Comparison of ENCODE assay signal across 21 mouse cellular contexts in the genomic region with DNA sequence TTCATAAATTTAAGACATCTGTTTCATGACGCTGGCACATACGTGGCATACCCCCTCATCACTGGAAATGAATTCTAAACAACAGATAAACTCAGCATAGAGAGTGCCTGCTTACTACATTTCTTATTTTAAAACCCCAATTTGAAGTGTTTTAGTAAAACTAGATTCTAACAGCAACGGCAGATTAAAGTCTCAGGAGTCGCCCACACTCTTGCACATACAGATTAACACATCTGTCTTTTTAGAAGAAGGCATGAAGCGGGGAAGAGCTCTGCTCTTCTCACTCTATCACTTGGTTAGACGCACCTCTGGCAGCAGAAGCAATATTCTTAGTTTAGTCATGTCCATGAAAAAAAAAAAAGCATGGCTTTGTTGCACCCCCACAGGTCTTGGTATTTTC. TPM values are rescaled to one million over a fixed set of nuclear protein-coding genes. Genes with fewer than 3 reads are reported as not detected.
DNase-seq lines count a peak whose midpoint lies in the region; ATAC-seq lines count a peak whose summit lies in the region.
"Had no signal": no experiment of that assay in that cellular context is flagged by ENCODE, and none has a peak within 500 bp of the region (broad histone marks: within the 10 kb centered on the region; RNA-seq: fewer than 3 reads in every experiment).

No protein-coding gene starts in this region.

- H3K27me3 ChIP-seq in heart, embryonic 10.5 days (ENCODE audit: insufficient read depth, poor library complexity, severe bottlenecking) = no peaks in the 10 kb centered on the region
- H3K27me3 ChIP-seq: CH12.LX, Patski had no signal

- no peaks in the 10 kb centered on the region for H3K9me3 ChIP-seq in heart, embryonic 10.5 days
- H3K9me3 ChIP-seq: G1E had no signal

- no peak overlapping the region for H3K27ac ChIP-seq in heart, embryonic 10.5 days

- peaks cover 17% of the 10 kb centered on the region for H3K4me1 ChIP-seq in heart, embryonic 10.5 days

- no peak for DNase-seq in frontal cortex, postnatal 36 days (ENCODE audit: low spot score in 2 of 2)
- peak; percentile 12 for DNase-seq in heart, adult 11 months
- DNase-seq in heart, embryonic 10.5 days (ENCODE audit: low spot score) = no peak
- peak; percentile 41 for DNase-seq in telencephalon, adult 2 months (ENCODE audit: low read depth, low spot score)
- no peak for DNase-seq in adrenal gland, postnatal 25 days
- DNase-seq: adrenal gland, adult 2 months; adrenal gland, adult 8-10 months; adrenal gland, postnatal 10 days; adrenal gland, postnatal 14 days; adrenal gland, postnatal 36 days; B cell, adult 2 months; cerebellum, adult 11 months; cerebellum, adult 11-12 months; cerebellum, adult 18-20 months; cerebellum, adult 2 months had no signal

- H3K4me3 ChIP-seq in heart, embryonic 10.5 days = no peak overlapping the region

- 88% methylated on average over 6 of the region's 6 CpGs for WGBS in heart, embryonic 10.5 days

- 0 out of 2 replicates have a peak, but pooled peaks cover 3% of the 10 kb centered on the region for H3K36me3 ChIP-seq in heart, embryonic 10.5 days

- peak; percentile 18; the same call in 1 of the 2 replicates for ATAC-seq in frontal cortex, adult (ENCODE audit: low TSS enrichment)
- ATAC-seq: activated CD4-positive, CD25-positive, alpha-beta regulatory T cell, adult 4 months; CD4-positive, CD25-positive, alpha-beta regulatory T cell, adult 4 months; Patski had no signal

RNA-seq across cellular contexts. Expression of gene Rwdd2a, which starts 3.4 kb away (rescaled TPM):
- 3.8 and 4.1 TPM in 2 replicates for polyA plus RNA-seq in heart, embryonic 10.5 days (2016; fragmentation: Nextera tagmentation; extraction: Ambion mirVana)
- 5.6 and 11.0 TPM in 2 replicates for total RNA-seq in adrenal gland, postnatal 25 days (2021)

RNA-seq across cellular contexts. Expression of gene Pgm3, which starts 3.5 kb away (rescaled TPM):
- 32.2 and 35.3 TPM in 2 replicates for polyA plus RNA-seq in heart, embryonic 10.5 days (2016; fragmentation: Nextera tagmentation; extraction: Ambion mirVana)
- 36.6 and 40.3 TPM in 2 replicates for total RNA-seq in adrenal gland, postnatal 25 days (2021)

Comparison
In these comparisons a context has a peak if more than half of its experiments do, and no peak if none do; other contexts are left out.
1. DNase-seq: peak in heart, adult 11 months (single experiment) and telencephalon, adult 2 months (single experiment); none in frontal cortex, postnatal 36 days (0 of 2), heart, embryonic 10.5 days (single experiment) and adrenal gland, postnatal 25 days (single experiment).